Mouse (Mus musculus): Measurements from ENCODE around the gene Nfkb2. TPM values are rescaled to one million over a fixed set of nuclear protein-coding genes. Genes with fewer than 3 reads are reported as not detected.

Nfkb2 gene
- polyA plus RNA-seq, 1 experiment: 67.2 TPM

DNA sequence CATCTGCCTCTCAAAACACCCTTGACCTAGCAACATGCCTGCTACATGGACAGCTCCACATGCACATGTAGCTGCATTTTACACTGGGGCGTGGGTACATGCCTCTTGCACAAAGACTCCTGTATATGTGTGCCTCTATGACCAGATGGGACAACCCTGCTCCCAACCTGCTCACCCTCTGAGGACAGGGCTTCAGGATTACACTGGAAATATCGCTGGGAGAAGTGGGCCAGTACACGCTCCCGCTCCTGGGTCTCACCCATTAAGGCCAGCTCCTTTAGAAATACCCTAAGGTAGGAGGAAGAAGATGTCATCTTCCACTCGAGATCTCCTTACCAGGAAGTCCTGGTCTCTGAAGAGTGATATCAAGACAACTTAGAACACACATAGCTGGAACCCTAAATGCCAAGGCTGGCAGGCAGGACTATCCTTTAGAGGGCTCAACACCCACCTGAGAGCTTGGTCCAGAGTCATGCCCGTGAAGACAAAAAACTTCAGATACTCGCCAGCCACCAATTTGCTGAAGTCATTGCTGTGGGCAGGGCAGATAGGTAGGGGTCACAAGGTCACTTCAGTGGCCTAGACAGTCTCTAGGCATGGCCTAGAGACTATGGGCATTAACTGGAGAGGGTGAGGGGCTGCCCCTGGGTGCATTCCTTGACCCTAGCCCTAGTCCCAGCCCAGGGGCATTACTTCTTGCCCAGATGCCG lies 16.1 kb downstream of the Nfkb2 start:
- no peaks in the 10 kb centered on the region for H3K79me2 ChIP-seq (ENCODE audit: control insufficient read depth, insufficient read depth)
- no peaks in the 10 kb centered on the region for H3K36me3 ChIP-seq (ENCODE audit: control insufficient read depth, insufficient read depth)
- H3ac ChIP-seq (ENCODE audit: control insufficient read depth, insufficient read length): no peak overlapping the region
- TF ChIP-seq MYOD1 (IDR thresholded peaks at IDR 0.05; ENCODE audit: control insufficient read depth in 1 of 3, insufficient read length in 2 of 3, low read depth in 2 of 3) (no peak), REST (IDR thresholded peaks at IDR 0.05; ENCODE audit: insufficient read depth, insufficient read length) (no peak), POLR2AphosphoS2 (IDR thresholded peaks at IDR 0.05; ENCODE audit: insufficient read length, low read depth) (no peak), TCF3 (IDR thresholded peaks at IDR 0.05; ENCODE audit: insufficient read length, low read depth) (no peak), E2F4 (IDR thresholded peaks at IDR 0.05; ENCODE audit: insufficient read depth) (no peak), USF1 (IDR thresholded peaks at IDR 0.05; ENCODE audit: low read depth) (no peak), TCF12 (IDR thresholded peaks at IDR 0.05; ENCODE audit: insufficient read depth, poor library complexity, severe bottlenecking) (no peak), POLR2A (IDR thresholded peaks at IDR 0.05; ENCODE audit: insufficient read length, low read depth) (no peak), CEBPB (IDR thresholded peaks at IDR 0.05; ENCODE audit: insufficient read depth, poor library complexity, severe bottlenecking) (no peak), MYOG (IDR thresholded peaks at IDR 0.05; ENCODE audit: control insufficient read depth in 1 of 3, insufficient read depth in 1 of 3, insufficient read length in 2 of 3, low read depth in 2 of 3) (no peak), SRF (IDR thresholded peaks at IDR 0.05; ENCODE audit: control insufficient read depth, insufficient read length, low read depth) (no peak), MAX (IDR thresholded peaks at IDR 0.05; ENCODE audit: low read depth) (no peak)
- peaks cover 54% of the 10 kb centered on the region for H3K27me3 ChIP-seq (ENCODE audit: control insufficient read depth, insufficient read depth, insufficient read length)
- H3K4me2 ChIP-seq (ENCODE audit: low read depth): no peak overlapping the region
- H3K4me3 ChIP-seq: no peak overlapping the region

DNA sequence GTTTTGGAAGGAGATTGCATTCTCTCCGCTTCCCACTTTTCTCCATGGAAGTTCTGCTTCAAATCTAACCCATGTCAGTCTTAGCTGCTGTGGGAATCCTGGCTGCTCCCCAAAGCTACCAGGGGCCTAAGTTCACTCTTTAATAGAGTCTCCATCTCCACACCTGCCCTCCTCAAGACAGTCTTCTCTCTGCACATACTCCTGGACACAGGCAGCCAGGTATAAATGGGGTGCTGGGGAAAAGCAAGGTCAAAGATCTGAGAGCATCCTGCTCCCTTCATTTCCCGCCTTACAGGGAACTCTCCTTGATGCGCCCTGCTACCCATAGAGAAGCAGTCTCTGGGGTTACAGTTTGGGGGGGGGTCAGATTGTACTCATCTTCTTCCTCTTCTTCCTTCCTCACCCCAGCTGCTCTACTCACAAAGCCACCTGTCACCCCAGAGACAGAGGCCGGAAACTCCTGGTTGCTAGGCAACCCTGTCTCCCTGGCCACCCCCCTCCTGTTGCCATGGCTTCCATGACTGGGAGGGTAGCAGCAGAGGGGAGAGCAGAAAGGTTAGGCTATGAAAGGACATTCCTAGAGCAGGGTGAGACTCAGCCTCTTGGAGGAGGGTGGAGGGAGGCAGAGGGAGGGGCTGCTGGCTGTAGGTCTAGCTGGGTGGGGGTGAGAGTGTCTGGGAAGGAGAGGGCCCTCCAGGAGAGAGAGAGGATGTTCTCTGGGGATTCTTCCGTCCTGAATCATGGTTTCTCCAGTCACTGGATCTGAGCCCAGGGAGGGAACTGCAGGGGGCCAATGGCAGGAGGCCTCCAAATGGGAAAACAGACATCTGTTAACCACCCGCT lies 17.2 kb downstream of the Nfkb2 start:
- H3K79me2 ChIP-seq (ENCODE audit: control insufficient read depth, insufficient read depth): no peaks in the 10 kb centered on the region
- H3K4me2 ChIP-seq (ENCODE audit: low read depth): no peak overlapping the region
- TF ChIP-seq MAX (IDR thresholded peaks at IDR 0.05; ENCODE audit: low read depth): no peak
- TF ChIP-seq TCF12 (IDR thresholded peaks at IDR 0.05; ENCODE audit: insufficient read depth, poor library complexity, severe bottlenecking): no peak
- TF ChIP-seq CEBPB (IDR thresholded peaks at IDR 0.05; ENCODE audit: insufficient read depth, poor library complexity, severe bottlenecking): no peak
- no peaks in the 10 kb centered on the region for H3K36me3 ChIP-seq (ENCODE audit: control insufficient read depth, insufficient read depth)
- no peak overlapping the region for H3K4me3 ChIP-seq
- H3ac ChIP-seq (ENCODE audit: control insufficient read depth, insufficient read length): no peak overlapping the region
- peaks cover 54% of the 10 kb centered on the region for H3K27me3 ChIP-seq (ENCODE audit: control insufficient read depth, insufficient read depth, insufficient read length)

DNA sequence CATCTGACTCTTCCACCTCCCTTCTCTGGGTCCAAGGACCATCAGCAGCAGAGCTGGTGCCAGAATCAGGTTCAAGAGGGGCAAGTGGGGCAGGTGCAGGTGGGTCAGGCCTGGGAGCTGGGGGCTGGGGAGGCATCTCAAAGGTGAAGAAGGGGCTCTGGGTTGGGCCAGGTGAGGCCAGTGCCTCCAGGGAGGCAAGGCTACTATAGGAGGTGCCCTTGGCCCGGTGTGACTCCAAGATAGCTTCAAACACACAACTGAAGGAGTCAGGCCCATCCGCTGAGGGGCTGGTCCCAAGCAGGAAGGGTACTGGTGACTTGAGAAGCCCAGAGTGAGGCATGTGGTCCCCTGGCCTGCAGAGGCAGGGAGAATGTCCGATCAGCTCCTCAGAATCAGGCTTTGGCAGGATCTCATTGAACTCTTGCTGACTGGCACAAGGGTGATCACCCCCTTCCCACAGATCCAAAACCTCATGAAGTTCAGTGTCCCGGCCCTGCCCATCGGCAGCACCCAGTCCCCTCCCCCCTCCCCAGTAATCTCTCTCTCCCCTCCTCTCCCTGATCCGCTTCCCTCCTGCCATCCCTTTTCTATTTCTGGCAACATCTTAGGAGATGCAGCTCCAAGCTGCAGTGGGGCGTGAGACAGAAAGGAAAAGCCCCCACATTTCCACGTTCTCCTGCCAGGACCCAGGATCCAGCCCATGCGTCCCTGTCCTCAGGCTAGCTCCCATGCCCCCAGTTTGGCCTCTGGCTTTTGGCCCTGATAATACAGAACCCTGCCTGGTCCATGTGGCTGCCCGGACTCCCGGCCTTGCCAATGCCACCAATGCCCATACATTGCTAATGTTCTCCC lies 18.2 kb downstream of the Nfkb2 start:
- Histone ChIP-seq H3K4me2 (ENCODE audit: low read depth) (no peak overlapping the region), H3K79me2 (ENCODE audit: control insufficient read depth, insufficient read depth) (no peaks in the 10 kb centered on the region), H3K27me3 (ENCODE audit: control insufficient read depth, insufficient read depth, insufficient read length) (peaks cover 45% of the 10 kb centered on the region), H3K4me3 (no peak overlapping the region), H3K36me3 (ENCODE audit: control insufficient read depth, insufficient read depth) (no peaks in the 10 kb centered on the region), H3ac (ENCODE audit: control insufficient read depth, insufficient read length) (no peak overlapping the region)
- TF ChIP-seq E2F4 (IDR thresholded peaks at IDR 0.05; ENCODE audit: insufficient read depth) (no peak), POLR2A (IDR thresholded peaks at IDR 0.05; ENCODE audit: insufficient read length, low read depth) (no peak), MYOG (IDR thresholded peaks at IDR 0.05; ENCODE audit: control insufficient read depth in 1 of 3, insufficient read depth in 1 of 3, insufficient read length in 2 of 3, low read depth in 2 of 3) (no peak), MYOD1 (IDR thresholded peaks at IDR 0.05; ENCODE audit: control insufficient read depth in 1 of 3, insufficient read length in 2 of 3, low read depth in 2 of 3) (no peak), CEBPB (IDR thresholded peaks at IDR 0.05; ENCODE audit: insufficient read depth, poor library complexity, severe bottlenecking) (no peak), TCF12 (IDR thresholded peaks at IDR 0.05; ENCODE audit: insufficient read depth, poor library complexity, severe bottlenecking) (no peak), USF1 (IDR thresholded peaks at IDR 0.05; ENCODE audit: low read depth) (no peak)

DNA sequence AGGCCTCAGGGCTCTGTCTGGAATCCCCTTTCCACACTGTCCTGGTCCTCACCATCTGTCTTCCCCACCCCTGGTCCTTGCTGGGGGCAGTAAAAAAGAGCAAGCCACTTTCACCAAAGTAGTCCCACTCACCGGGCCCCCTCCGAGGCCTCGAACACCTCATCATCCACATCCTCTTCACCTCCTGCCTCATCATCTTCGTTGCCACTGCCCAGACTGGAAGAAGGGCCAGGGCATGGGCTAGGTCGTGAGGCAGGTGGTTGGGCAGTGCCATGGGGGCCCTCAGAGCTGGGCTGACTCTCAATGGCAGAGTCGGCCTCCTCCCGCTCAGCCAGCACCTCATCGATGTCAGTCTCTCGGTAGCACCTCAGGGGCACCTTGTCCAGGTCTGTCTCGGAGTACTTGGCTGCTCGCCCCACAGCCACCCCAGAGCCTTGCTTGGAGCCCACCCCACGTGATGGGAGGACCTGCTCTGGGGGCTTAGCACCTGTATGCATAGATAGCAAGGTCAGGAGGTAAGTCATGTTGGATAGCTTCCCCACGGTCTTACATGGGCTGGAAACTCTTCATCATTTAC lies 19.0 kb downstream of the Nfkb2 start:
- no peak for TF ChIP-seq TCF3 (IDR thresholded peaks at IDR 0.05; ENCODE audit: insufficient read length, low read depth)
- no peak for TF ChIP-seq POLR2AphosphoS2 (IDR thresholded peaks at IDR 0.05; ENCODE audit: insufficient read length, low read depth)
- TF ChIP-seq E2F4 (IDR thresholded peaks at IDR 0.05; ENCODE audit: insufficient read depth): no peak
- no peaks in the 10 kb centered on the region for H3K36me3 ChIP-seq (ENCODE audit: control insufficient read depth, insufficient read depth)
- H3K79me2 ChIP-seq (ENCODE audit: control insufficient read depth, insufficient read depth): no peaks in the 10 kb centered on the region
- H3ac ChIP-seq (ENCODE audit: control insufficient read depth, insufficient read length): no peak overlapping the region
- no peak overlapping the region for H3K4me3 ChIP-seq
- H3K27me3 ChIP-seq (ENCODE audit: control insufficient read depth, insufficient read depth, insufficient read length): peaks cover 38% of the 10 kb centered on the region
- no peak overlapping the region for H3K4me2 ChIP-seq (ENCODE audit: low read depth)
